In the genomic region with DNA sequence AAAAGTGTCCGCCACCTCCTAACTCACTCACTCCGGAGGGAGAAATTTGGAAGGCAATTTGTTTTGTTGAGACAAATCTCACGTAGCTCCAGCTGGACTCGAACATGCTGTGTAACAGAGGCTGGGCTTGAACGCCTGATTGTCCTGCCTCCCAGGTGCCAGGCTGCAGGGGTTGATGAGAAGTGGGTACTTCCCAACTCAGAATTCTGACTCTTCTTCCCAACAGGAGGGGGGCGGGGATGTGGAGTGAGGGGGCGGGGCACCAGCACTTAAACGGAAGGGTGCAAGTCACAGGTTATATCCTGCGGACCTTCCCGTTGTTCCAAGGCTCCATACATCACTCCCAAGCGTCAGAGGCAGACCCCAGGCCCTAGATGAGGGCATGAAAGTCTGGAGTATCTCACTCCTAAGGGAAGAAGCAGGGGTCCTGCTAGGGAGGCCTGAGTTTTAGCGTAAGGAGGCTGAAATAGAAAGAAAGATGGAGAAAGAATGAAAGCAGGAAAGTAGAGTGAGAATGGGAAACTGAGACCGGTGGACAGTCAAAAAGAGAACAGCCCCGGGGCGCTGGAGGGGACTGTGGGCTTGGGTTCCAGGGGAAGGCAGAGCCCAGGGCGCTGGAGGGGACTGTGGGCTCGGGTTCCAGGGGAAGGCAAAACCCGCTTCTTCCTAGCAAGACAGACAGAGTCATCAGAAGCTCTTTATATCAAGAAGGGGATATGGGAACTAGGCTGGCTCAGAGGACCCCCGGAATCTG, we compare ENCODE assay signal across 9 mouse cellular contexts. TPM values are rescaled to one million over a fixed set of nuclear protein-coding genes. Genes with fewer than 3 reads are reported as not detected.
DNase-seq lines count a peak whose midpoint lies in the region; ATAC-seq and TF ChIP-seq lines count a peak whose summit lies in the region.
"Had no signal": no experiment of that assay in that cellular context is flagged by ENCODE, and none has a peak within 500 bp of the region (broad histone marks: within the 10 kb centered on the region; RNA-seq: fewer than 3 reads in every experiment).

No protein-coding gene starts in this region.

- H3K9me3 ChIP-seq in limb, embryonic 14.5 days (ENCODE audit: control insufficient read depth, low read length) = no peaks in the 10 kb centered on the region
- no peaks in the 10 kb centered on the region for H3K9me3 ChIP-seq in stomach, embryonic 16.5 days (replicated peaks; ENCODE audit: control insufficient read depth, low read length)

- no peak for ATAC-seq in limb, embryonic 14.5 days (ENCODE audit: low FRiP score, low read depth)
- no peak for ATAC-seq in stomach, embryonic 16.5 days (ENCODE audit: insufficient read depth, low FRiP score)
- ATAC-seq in cerebellum, adult (ENCODE audit: insufficient number of reproducible peaks, low FRiP score, low TSS enrichment) = no peak

- H3K9ac ChIP-seq in limb, embryonic 14.5 days (ENCODE audit: low read depth, low read length, severe bottlenecking) = peak overlapping the region; percentile 60
- peak overlapping the region; percentile 66 for H3K9ac ChIP-seq in stomach, embryonic 16.5 days (ENCODE audit: low read length)

- no peak for TF ChIP-seq POLR2A in testis, adult 2 months (IDR thresholded peaks at IDR 0.05; ENCODE audit: control insufficient read depth, low read depth, low read length)
- no peak for TF ChIP-seq POLR2A in limb, embryonic 14.5 days (IDR thresholded peaks at IDR 0.05; ENCODE audit: borderline replicate concordance, extremely low read depth, insufficient read depth, insufficient read length)

- H3K27me3 ChIP-seq in testis, adult 2 months (ENCODE audit: control insufficient read depth, insufficient read depth, low read length) = no peaks in the 10 kb centered on the region
- H3K27me3 ChIP-seq in limb, embryonic 14.5 days (ENCODE audit: control insufficient read depth, insufficient read depth, low read length) = no peaks in the 10 kb centered on the region
- H3K27me3 ChIP-seq in stomach, embryonic 16.5 days (ENCODE audit: control insufficient read depth, insufficient read depth, low read length) = 0 out of 2 replicates have a peak, but pooled peaks cover 4% of the 10 kb centered on the region

- no peak for TF ChIP-seq CTCF in gastrocnemius, adult 2 months (IDR thresholded peaks at IDR 0.05)
- no peak for TF ChIP-seq CTCF in testis, adult 2 months (IDR thresholded peaks at IDR 0.05; ENCODE audit: control insufficient read depth, insufficient read depth, insufficient replicate concordance, low read depth, low read length)

- intact Hi-C loops in gastrocnemius, adult 2 months (cut with DNase I) = no loop called here

- H3K36me3 ChIP-seq in testis, adult 2 months (ENCODE audit: control insufficient read depth, insufficient read depth, low read length) = no peaks in the 10 kb centered on the region
- no peaks in the 10 kb centered on the region for H3K36me3 ChIP-seq in limb, embryonic 14.5 days (ENCODE audit: control insufficient read depth, insufficient read depth, low read length)
- no peaks in the 10 kb centered on the region for H3K36me3 ChIP-seq in stomach, embryonic 16.5 days (ENCODE audit: control insufficient read depth, insufficient read depth, low read length)

- peak overlapping the region; percentile 73 for H3K4me3 ChIP-seq in gastrocnemius, adult 2 months
- peak overlapping the region; percentile 62 for H3K4me3 ChIP-seq in testis, adult 2 months (ENCODE audit: control insufficient read depth, low read depth, low read length)
- peak overlapping the region; percentile 47 for H3K4me3 ChIP-seq in limb, embryonic 14.5 days (replicated peaks; ENCODE audit: low read length)
- H3K4me3 ChIP-seq in stomach, embryonic 16.5 days (replicated peaks; ENCODE audit: low read length) = peak overlapping the region; percentile 48

- DNase-seq in gastrocnemius, adult 2 months = no peak
- DNase-seq in gastrocnemius, postnatal 25 days = no peak
- no peak for DNase-seq in testis, postnatal 14 days (ENCODE audit: low spot score)
- no peak for DNase-seq in limb, embryonic 14.5 days (ENCODE audit: low spot score)
- no peak for DNase-seq in layer of hippocampus, postnatal 36 days
- DNase-seq: cerebellum, adult 11 months had no signal

- H3K4me1 ChIP-seq in testis, adult 2 months (ENCODE audit: control insufficient read depth, insufficient read depth, low read length) = peaks cover 12% of the 10 kb centered on the region
- peaks cover 3% of the 10 kb centered on the region; the same call in 1 of the 2 replicates for H3K4me1 ChIP-seq in limb, embryonic 14.5 days (ENCODE audit: control insufficient read depth, insufficient read depth, low read length)
- peaks cover 6% of the 10 kb centered on the region; the same call in 1 of the 2 replicates for H3K4me1 ChIP-seq in stomach, embryonic 16.5 days (ENCODE audit: control insufficient read depth, insufficient read depth, low read length)

- peak overlapping the region; percentile 86 for H3K4me2 ChIP-seq in limb, embryonic 14.5 days (replicated peaks; ENCODE audit: low read depth, low read length, severe bottlenecking)
- H3K4me2 ChIP-seq in stomach, embryonic 16.5 days (ENCODE audit: low read depth, low read length) = peak overlapping the region; percentile 63

- WGBS in limb, embryonic 14.5 days = 19% methylated on average over 19 of the region's 19 CpGs
- WGBS in stomach, embryonic 16.5 days = 21% methylated on average over 19 of the region's 19 CpGs

- peak overlapping the region; percentile 66 for H3K27ac ChIP-seq in gastrocnemius, adult 2 months
- no peak overlapping the region for H3K27ac ChIP-seq in testis, adult 2 months (ENCODE audit: control insufficient read depth, insufficient read depth, low read depth, low read length)
- H3K27ac ChIP-seq in limb, embryonic 14.5 days (replicated peaks; ENCODE audit: low read depth, low read length) = no peak overlapping the region; the same call in 1 of the 2 replicates
- H3K27ac ChIP-seq in stomach, embryonic 16.5 days (ENCODE audit: low read length) = no peak overlapping the region

RNA-seq across cellular contexts. Expression of a gene that starts 12.5 kb away (rescaled TPM):
- under 1 TPM; 0.17 to 0.48 TPM for total RNA-seq in gastrocnemius, adult 2 months (2021)
- total RNA-seq in gastrocnemius, postnatal 25 days (2021) = under 1 TPM; 0.41 to 0.86 TPM
- 0.14 and 0.22 TPM in 2 replicates for polyA plus RNA-seq in testis, adult 2 months (2012; rRNA removed)
- 0.10 and 0.11 TPM in 2 replicates for polyA plus RNA-seq in limb, embryonic 14.5 days (2012; rRNA removed)
- not detected in 2 replicates for polyA plus RNA-seq in limb, embryonic 14.5 days (2014; fragmentation: Nextera tagmentation; extraction: Ambion mirVana)
- polyA plus RNA-seq in stomach, embryonic 16.5 days (2015; fragmentation: Nextera tagmentation; extraction: Ambion mirVana) = 0.09 and 0.13 TPM in 2 replicates
- under 1 TPM in 1 of 2 experiments, not detected in 1; 0.15 TPM for total RNA-seq in layer of hippocampus, postnatal 36 days (2021)

RNA-seq across cellular contexts. Expression of a gene that starts 23.6 kb away (rescaled TPM):
- total RNA-seq in gastrocnemius, adult 2 months (2021) = 1 to 10 TPM; 4.0 to 6.1 TPM
- 1 to 10 TPM; 4.6 to 4.9 TPM for total RNA-seq in gastrocnemius, postnatal 25 days (2021)
- 2.4 and 2.7 TPM in 2 replicates for polyA plus RNA-seq in testis, adult 2 months (2012; rRNA removed)
- 62.2 and 82.9 TPM in 2 replicates for polyA plus RNA-seq in limb, embryonic 14.5 days (2012; rRNA removed)
- polyA plus RNA-seq in limb, embryonic 14.5 days (2014; fragmentation: Nextera tagmentation; extraction: Ambion mirVana) = 9.7 and 11.6 TPM in 2 replicates
- 2.0 and 2.5 TPM in 2 replicates for polyA plus RNA-seq in stomach, embryonic 16.5 days (2015; fragmentation: Nextera tagmentation; extraction: Ambion mirVana)
- total RNA-seq in layer of hippocampus, postnatal 36 days (2021) = 10 to 100 TPM; 83.8 to 94.3 TPM

Comparison
In these comparisons a context has a peak if more than half of its experiments do, and no peak if none do; other contexts are left out.
1. RNA of a gene that starts 23.6 kb away (total RNA-seq): 83.8 to 94.3 TPM in layer of hippocampus, postnatal 36 days; 4.0 to 6.1 TPM in gastrocnemius, adult 2 months and 4.6 to 4.9 TPM in gastrocnemius, postnatal 25 days; every median in the first group is over 10 times any median in the second.
2. Peak in every context shown above with its lines, with median percentiles within 50 percentile points of each other: H3K4me3 ChIP-seq.